Mouse (Mus musculus): ENCODE measurements around the gene Il27ra. TPM values are rescaled to one million over a fixed set of nuclear protein-coding genes. Genes with fewer than 3 reads are reported as not detected.
A peak's percentile ranks its signal among the peaks of the same experiment; 100 is the strongest.

Gene Il27ra
- polyA plus RNA-seq, 2 experiments from 2014 or later, result 185 to 292 TPM

DNA sequence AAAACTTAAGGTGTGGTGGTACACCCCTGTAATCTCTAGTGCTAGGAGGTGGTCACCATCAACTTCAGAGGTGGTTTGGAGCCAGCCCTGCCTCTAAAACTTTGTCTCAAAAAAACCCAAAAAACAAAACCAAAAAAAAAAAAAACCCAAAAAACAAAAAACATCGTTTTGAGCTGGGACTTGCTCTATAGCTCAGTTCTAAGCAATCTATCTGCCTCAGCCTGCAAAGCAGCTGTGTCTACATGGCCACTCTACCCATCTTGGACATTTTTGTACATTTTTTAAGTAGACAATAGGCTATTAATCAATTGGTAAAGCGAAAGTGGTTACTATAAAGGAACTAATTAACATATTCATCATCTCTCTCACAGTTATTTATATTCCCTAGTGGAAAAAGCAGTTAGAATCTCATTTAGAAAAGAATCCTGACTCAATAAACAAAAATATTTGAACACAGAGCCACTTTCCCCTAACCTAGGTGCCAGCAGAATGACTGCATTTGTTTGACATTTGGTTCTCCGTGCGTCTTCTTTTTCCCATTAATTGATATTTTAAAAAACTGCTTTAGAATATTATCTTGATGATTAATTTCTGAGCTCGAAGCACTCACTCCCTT, 23.2 kb upstream of the Il27ra start:
- ATAC-seq, result no peak

DNA sequence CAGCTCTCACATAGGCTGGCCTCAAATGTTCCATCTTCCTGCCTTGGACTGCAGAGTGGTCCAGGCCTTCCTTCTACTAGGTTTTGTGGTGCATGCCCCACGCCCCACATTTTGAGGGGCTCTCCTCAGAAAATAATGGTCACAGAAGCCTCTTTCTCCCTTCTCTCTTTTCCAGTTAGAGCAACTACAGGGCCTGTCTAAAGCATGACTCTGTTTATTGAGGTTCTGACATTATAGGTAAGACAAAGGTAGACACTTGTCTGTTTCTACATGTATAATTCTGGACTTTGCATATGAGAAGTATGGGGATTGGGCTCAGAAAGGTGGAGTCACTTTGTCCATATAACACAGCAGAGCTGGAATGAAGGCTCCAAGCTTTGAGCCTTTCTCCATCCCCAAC, 22.6 kb upstream of the Il27ra start, which contains the start of gene Gm10643:
Gm10643 (minus strand) TSS at position 101 of the 400 bp plus-strand sequence.
- ATAC-seq, result no peak

- peak; percentile 20 for ATAC-seq
Observed at GRCm38 (mm10) chr8:84063861-84064610, 21.6 kb upstream of the Il27ra start.

GRCm38 (mm10) chr8:84060245-84060644, 17.9 kb upstream of the Il27ra start:
- no peak for ATAC-seq

- ATAC-seq, result no peak
Observed at GRCm38 (mm10) chr8:84059226-84059625, 16.8 kb upstream of the Il27ra start.

GRCm38 (mm10) chr8:84057827-84058226, 15.4 kb upstream of the Il27ra start:
- ATAC-seq, result no peak

- ATAC-seq, result no peak
Observed at GRCm38 (mm10) chr8:84053229-84053628, 10.8 kb upstream of the Il27ra start.

GRCm38 (mm10) chr8:84052746-84053145, 10.4 kb upstream of the Il27ra start:
- no peak for ATAC-seq

GRCm38 (mm10) chr8:84048171-84048570, 5.8 kb upstream of the Il27ra start:
- no peak for ATAC-seq

DNA sequence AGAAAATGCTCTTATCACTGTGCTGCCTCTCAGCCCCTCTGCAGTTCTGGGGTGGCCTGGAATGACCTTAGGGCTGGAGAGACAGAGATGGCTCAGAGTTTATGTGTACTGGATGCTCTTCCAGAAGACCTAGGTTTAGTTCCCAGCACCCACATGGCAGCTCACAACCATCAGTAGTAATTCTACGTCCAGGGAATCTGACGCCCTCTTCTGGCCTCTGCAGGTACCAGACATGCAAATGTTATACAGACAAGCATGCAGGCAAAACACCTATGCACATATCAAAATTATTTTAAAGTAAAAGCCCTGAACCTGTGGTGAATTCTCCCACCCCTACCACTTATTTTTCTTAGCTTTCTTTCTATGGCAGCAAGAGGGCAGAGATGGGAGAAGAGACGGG, 4.1 kb upstream of the Il27ra start:
- no peak for ATAC-seq

DNA sequence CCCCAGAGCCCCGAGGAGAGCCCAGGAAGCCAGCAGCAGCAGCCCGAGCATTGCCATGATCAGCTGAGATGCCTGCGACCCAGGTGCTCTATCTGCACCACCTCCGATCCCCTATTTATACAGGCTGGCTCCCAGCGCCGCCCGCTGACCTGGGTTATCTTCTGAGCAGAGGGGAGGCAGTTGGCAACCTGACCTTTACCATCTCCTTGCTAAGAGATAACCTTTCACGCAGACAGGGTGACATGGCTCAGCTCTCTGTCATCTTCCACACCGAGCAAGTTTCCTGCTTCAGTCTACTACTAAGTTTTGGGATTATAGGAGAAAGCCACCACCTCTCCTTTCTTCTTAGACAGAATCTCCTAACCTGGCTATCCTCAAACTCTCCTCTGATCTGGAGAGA, 2.5 kb upstream of the Il27ra start, which contains the start of gene Rln3:
Rln3 (minus strand) TSS at position 101 of the 400 bp plus-strand sequence.
- ATAC-seq, result no peak

DNA sequence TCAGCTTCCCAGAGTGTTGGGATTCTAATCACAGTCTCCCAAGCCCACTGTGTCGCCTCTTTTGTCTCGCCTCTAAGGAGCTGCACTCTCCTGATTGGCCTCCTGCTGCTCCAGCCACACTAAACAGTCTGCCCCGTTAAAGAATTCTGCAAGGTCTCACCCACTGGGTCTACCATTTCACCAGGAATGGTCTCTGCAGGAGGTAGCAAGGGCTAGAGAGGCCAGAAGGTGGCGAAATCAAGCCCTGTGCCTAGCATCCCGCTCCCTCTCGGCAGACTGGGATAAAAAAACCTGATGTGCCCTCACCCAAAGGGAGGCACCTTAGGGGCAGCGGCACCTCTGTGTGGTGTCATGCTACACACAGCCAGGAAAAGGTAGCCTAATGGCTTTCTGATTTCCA, 1.7 kb upstream of the Il27ra start:
- ATAC-seq, result no peak

- no peak for ATAC-seq
Observed at GRCm38 (mm10) chr8:84042948-84043342, 556 bp upstream of the Il27ra start.

DNA sequence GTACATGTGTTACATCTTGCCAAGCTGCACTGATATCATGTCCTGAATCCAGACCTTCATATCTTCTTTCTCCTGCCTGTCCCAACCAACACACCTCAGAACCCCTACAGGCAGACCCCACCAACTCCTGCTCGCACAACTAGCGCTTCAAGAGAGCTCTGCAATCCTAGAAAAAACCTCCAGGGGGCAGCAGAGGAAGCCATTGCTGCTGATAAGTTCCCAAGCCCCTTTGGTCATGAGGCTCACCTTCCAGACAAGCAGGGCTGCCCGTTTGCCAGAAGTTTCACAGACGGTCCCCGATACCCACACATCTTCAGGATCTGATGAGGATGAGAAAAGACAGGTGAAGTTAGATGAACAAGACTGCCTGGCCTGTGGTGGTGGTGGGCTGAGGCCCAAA, 3.3 kb downstream of the Il27ra start:
- ATAC-seq, result no peak

DNA sequence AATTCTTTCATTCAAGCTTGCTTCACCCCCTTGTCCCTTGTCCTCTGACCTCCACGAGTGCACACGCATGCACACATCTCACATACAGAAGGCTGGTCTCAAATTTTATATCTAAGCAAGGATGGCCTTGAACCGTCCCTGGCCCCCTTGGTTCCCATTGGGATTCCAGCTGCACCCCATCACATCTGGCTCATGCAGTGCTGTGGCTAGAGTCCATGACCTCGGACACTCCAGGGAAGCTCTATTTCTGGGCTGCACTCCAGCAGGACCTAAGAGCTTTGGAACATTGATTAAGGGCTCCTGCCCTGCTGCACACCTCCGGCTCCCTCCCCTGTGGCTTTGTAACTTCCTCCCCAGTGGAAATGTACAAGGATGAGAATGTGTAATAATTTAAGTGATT, 4.4 kb downstream of the Il27ra start:
- ATAC-seq, result no peak

GRCm38 (mm10) chr8:84032777-84033176, 9.6 kb downstream of the Il27ra start:
- ATAC-seq, result no peak

DNA sequence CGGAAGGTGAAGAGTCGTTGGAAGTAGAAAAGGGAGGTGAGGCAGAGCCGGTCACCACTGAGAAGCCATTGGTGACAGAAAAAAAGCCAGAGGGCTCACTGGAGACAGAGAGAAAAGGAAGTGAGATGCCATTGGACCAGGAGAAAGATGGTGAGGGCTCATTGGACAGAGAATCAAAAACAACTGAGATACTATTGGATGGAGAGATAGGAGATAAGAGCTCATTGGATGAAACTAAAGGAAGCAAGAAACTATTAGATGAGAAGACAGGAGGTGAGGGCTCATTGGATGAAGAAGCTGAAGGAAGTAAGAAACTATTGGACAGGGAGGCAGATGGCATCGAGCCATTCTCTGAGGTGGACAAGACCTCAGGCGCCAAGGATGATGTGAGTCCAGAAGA, 13.1 kb downstream of the Il27ra start:
- ATAC-seq, result no peak

DNA sequence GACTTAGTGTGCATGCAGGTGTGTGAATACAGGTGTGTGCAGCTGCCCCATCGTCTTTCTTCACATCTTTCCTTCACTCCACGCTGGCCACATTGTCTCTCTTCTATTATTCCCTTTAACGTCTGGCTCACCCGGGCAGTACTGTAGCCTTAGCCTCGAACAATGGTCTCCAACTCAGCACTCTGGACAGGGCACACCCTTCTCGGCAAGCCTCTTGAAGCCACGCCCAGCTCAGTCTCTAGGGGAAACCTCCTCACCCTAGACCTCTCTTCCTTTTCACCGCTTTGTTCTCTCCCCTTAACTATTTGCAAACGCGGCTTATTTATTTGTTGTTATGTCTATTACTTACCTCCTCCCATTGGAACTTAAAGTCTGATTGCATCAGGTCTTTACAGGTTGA, 14.9 kb downstream of the Il27ra start:
- ATAC-seq, result peak; percentile 34

- no peak for ATAC-seq
Observed at GRCm38 (mm10) chr8:84025863-84026262, 16.5 kb downstream of the Il27ra start.

GRCm38 (mm10) chr8:84024171-84024570, 18.2 kb downstream of the Il27ra start:
- ATAC-seq, result no peak

DNA sequence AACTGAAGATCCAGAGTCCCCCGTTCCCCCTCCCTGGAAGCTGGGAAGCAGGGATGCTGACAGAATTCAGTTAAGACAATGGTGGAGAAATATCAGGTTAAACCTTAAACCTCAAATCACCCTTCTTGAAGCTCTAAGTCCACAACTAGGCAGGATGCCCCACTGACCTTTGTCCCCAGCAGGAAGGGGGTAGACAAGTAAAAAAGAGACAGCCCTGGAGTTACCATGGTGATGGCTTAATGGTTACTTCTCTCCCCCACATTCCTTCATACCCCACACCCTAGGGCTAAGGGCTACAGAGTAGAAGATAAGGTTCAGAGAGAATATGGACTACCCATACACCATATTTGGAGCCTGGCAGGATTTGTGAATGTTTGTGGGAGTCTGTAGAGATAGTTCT, 18.8 kb downstream of the Il27ra start:
- no peak for ATAC-seq

GRCm38 (mm10) chr8:84023085-84023484, 19.3 kb downstream of the Il27ra start:
- ATAC-seq, result no peak

GRCm38 (mm10) chr8:84021569-84021968, 20.8 kb downstream of the Il27ra start:
- no peak for ATAC-seq

- ATAC-seq, result no peak
Observed at GRCm38 (mm10) chr8:84021096-84021495, 21.3 kb downstream of the Il27ra start, which contains the start of gene Palm3. Gene Palm3 (plus strand): TSS chr8:84021471.
